Mouse (Mus musculus): ENCODE measurements around the gene Gpr160. TPM values are rescaled to one million over a fixed set of nuclear protein-coding genes. Genes with fewer than 3 reads are reported as not detected.

Gene Gpr160
- 0.80 and 1.0 TPM in 2 replicates for total RNA-seq (2012; rRNA removed)
- total RNA-seq (2014; rRNA removed): 0.70 and 1.2 TPM in 2 replicates
- 1.1 and 1.2 TPM in 2 replicates for polyA plus RNA-seq (2012; ENCODE audit: insufficient read length, low read depth)

- Histone ChIP-seq H3K36me3 (replicated peaks in 1 of 2; ENCODE audit: control insufficient read depth in 1 of 2, insufficient read depth in 1 of 2, low read length in 1 of 2) (no peaks in the 10 kb centered on the region), H3K9ac (ENCODE audit: insufficient read depth, low read depth) (peak within 1 kb of the TSS; percentile 13; the same call in 1 of the 2 replicates), H3K4me1 (ENCODE audit: control insufficient read depth in 1 of 2, insufficient read depth in 2 of 2) (peaks cover 8 to 18% of the 10 kb centered on the region in 2 experiments), H3K79me2 (replicated peaks; ENCODE audit: control insufficient read depth, extremely low read depth, insufficient read depth, poor library complexity, severe bottlenecking) (no peaks in the 10 kb centered on the region), H3K27me3 (replicated peaks) (peaks cover 15% of the 10 kb centered on the region), H3K4me3 (replicated peaks in 1 of 3; ENCODE audit: low read depth in 2 of 3, low read length in 2 of 3, poor library complexity in 1 of 3) (peak within 1 kb of the TSS; percentile 61 to 91 (median 62)), H3K4me2 (ENCODE audit: insufficient read depth, low read depth, poor library complexity, severe bottlenecking) (peak within 1 kb of the TSS; percentile 35; the same call in 1 of the 2 replicates), H3K9me3 (replicated peaks; ENCODE audit: low read length) (no peaks in the 10 kb centered on the region), H3K27ac (ENCODE audit: insufficient read depth, low read depth) (no peak within 1 kb of the TSS)
- TF ChIP-seq UBTF (IDR thresholded peaks at IDR 0.05; ENCODE audit: low read depth, low read length): 0 out of 2 replicates have a peak, but pooled peaks have one; percentile 45
- TF ChIP-seq TCF12 (IDR thresholded peaks at IDR 0.05; ENCODE audit: low read depth, low read length): no peak
- TF ChIP-seq IRF4 (IDR thresholded peaks at IDR 0.05; ENCODE audit: low read depth, low read length): no peak
- no peak for TF ChIP-seq ZNF384 (IDR thresholded peaks at IDR 0.05; ENCODE audit: low read depth, low read length)
- TF ChIP-seq SMC3 (IDR thresholded peaks at IDR 0.05; ENCODE audit: low read depth, low read length): peak; percentile 75
- peak; percentile 87 for TF ChIP-seq ELF1 (IDR thresholded peaks at IDR 0.05; ENCODE audit: low read depth, low read length)
- peak; percentile 49; the same call in 1 of the 2 replicates for TF ChIP-seq SIN3A (IDR thresholded peaks at IDR 0.05; ENCODE audit: low read length)
- TF ChIP-seq MAX (IDR thresholded peaks at IDR 0.05; ENCODE audit: low read length): peak; percentile 16; the same call in 1 of the 2 replicates
- TF ChIP-seq CTCF (conservative IDR thresholded peaks at IDR 0.05 in 1 of 2, IDR thresholded peaks at IDR 0.05 in 1 of 2; ENCODE audit: low read depth in 2 of 2, low read length in 2 of 2): peak; percentile 37 to 76; a peak in 3 of 4 replicates
- no peak for TF ChIP-seq NRF1 (IDR thresholded peaks at IDR 0.05; ENCODE audit: low read depth, low read length)
- TF ChIP-seq RAD21 (IDR thresholded peaks at IDR 0.05; ENCODE audit: low read depth, low read length): peak; percentile 61
- no peak for TF ChIP-seq MAZ (IDR thresholded peaks at IDR 0.05; ENCODE audit: low read depth, low read length)
- DNase-seq (ENCODE audit: extremely low read depth): peak; percentile 77
- dilution Hi-C loops (cut with MboI; ENCODE audit: extremely low pct_ligation_motif_present, extremely low pct_unique_long_range_greater_than_20kb, low sequenced_read_pairs): no loop called here
- in situ Hi-C loops (cut with MboI; ENCODE audit: low pct_ligation_motif_present, low pct_unique_long_range_greater_than_20kb, low sequenced_read_pairs): loop anchor here (25.0 kb wide), 2 partner anchors 106 to 281 kb away; partner anchors contain the start of genes Cldn11 and Phc3
Measured at GRCm38 (mm10) chr3:30855604-30856458, at the start of gene Gpr160. Gene Gpr160 (plus strand): TSS chr3:30855950.

GRCm38 (mm10) chr3:30812881-30813280, 42.9 kb upstream of the Gpr160 start:
- H3K36me3 ChIP-seq (replicated peaks in 1 of 2; ENCODE audit: control insufficient read depth in 1 of 2, insufficient read depth in 1 of 2, low read length in 1 of 2): peaks cover 32 to 66% of the 10 kb centered on the region in 2 experiments

More at GRCm38 (mm10) chr3:30812881-30813280, 42.9 kb upstream of the Gpr160 start:
- H3K9me3 ChIP-seq (replicated peaks; ENCODE audit: low read length): no peaks in the 10 kb centered on the region
- TF ChIP-seq JUN (IDR thresholded peaks at IDR 0.05; ENCODE audit: insufficient read depth, low read depth, low read length) (no peak), GABPA (IDR thresholded peaks at IDR 0.05; ENCODE audit: insufficient replicate concordance, low read depth, low read length) (no peak), POLR2AphosphoS2 (IDR thresholded peaks at IDR 0.05; ENCODE audit: low read depth, low read length) (no peak)
- no peaks in the 10 kb centered on the region for H3K27me3 ChIP-seq (replicated peaks)
- DNase-seq (ENCODE audit: extremely low read depth): no peak
- H3K9ac ChIP-seq (ENCODE audit: insufficient read depth, low read depth): no peak overlapping the region
- H3K4me1 ChIP-seq (ENCODE audit: control insufficient read depth in 1 of 2, insufficient read depth in 2 of 2): no peaks in the 10 kb centered on the region
- dilution Hi-C loops (cut with MboI; ENCODE audit: extremely low pct_ligation_motif_present, extremely low pct_unique_long_range_greater_than_20kb, low sequenced_read_pairs) (no loop called here), in situ Hi-C loops (cut with MboI; ENCODE audit: low pct_ligation_motif_present, low pct_unique_long_range_greater_than_20kb, low sequenced_read_pairs) (loop anchor here (25.0 kb wide), 1 partner anchor 226 kb away; the partner anchor contains the start of gene Actrt3)
- no peak overlapping the region for H3K4me3 ChIP-seq (replicated peaks in 1 of 3; ENCODE audit: low read depth in 2 of 3, low read length in 2 of 3, poor library complexity in 1 of 3)
- H3K4me2 ChIP-seq (ENCODE audit: insufficient read depth, low read depth, poor library complexity, severe bottlenecking): no peak overlapping the region
- H3K27ac ChIP-seq (ENCODE audit: insufficient read depth, low read depth): no peak overlapping the region
- no peaks in the 10 kb centered on the region for H3K79me2 ChIP-seq (replicated peaks; ENCODE audit: control insufficient read depth, extremely low read depth, insufficient read depth, poor library complexity, severe bottlenecking)

Measured in CH12.LX (cell line).